Mouse (Mus musculus): Measurements from ENCODE around the gene Pla2g15. TPM values are rescaled to one million over a fixed set of nuclear protein-coding genes. Genes with fewer than 3 reads are reported as not detected.
"Not testable (repeated sequence)": the region's sequence is repeated elsewhere in the genome, so short reads cannot be mapped to it uniquely, and the experiment has no call there.

Gene Pla2g15
- polyA plus RNA-seq, 1 experiment from 2014 or later = 17.3 TPM

DNA sequence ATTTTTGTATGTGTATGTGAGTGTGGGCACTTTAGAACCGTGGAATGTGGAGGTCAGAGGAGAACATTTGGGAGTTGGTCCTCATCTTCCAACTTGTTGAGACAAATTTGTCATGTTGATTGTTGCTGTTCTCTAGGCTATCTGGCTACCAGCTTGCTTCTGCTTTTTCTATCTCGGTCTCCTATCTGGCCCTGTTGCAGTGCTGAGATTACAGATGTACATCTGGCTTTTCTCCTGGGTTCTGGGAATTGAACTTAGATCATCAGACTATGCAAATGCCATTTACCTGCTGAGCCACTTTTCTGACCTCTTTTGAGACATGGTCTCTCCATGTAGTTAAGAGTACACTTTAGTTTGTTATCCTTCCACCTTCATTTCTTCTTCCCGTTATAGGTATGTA, 23.4 kb downstream of the Pla2g15 start:
- Histone ChIP-seq H3K4me1 (peaks cover 18% of the 10 kb centered on the region), H3K9me3 (replicated peaks) (no peaks in the 10 kb centered on the region), H3K27me3 (no peaks in the 10 kb centered on the region), H3K9ac (no peak overlapping the region), H3K36me3 (no peaks in the 10 kb centered on the region), H3K4me3 (replicated peaks) (no peak overlapping the region), H3K4me2 (replicated peaks) (no peak overlapping the region), H3K27ac (replicated peaks) (no peak overlapping the region)
- WGBS = 91% methylated on average over 3 of the region's 3 CpGs
- no peak for ATAC-seq (ENCODE audit: insufficient number of reproducible peaks, low FRiP score, low TSS enrichment, low read depth)

GRCm38 (mm10) chr8:106176891-106177290, 26.7 kb downstream of the Pla2g15 start:
- ATAC-seq (ENCODE audit: insufficient number of reproducible peaks, low FRiP score, low TSS enrichment, low read depth) = no peak

DNA sequence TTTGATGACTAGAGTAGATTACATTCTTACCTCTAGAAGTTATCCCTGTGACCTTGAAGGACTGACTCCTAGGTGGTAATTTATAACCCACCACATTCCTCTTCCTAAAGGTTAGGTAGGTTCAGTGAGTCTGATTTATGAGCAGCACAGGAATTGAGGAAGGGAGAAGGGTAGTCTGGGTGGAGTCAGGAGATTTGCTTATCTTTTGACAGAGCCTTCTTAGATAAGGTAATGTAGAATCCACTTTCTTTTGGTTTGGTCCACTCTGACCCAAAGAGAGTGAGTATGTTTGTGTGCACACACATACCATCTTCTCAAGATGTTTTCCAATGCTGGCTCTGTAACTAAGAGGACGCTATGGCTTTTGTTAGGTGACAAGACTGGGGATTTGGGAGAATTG, 27.4 kb downstream of the Pla2g15 start:
- Histone ChIP-seq H3K36me3 (peaks cover 6% of the 10 kb centered on the region; the same call in 1 of the 2 replicates), H3K4me2 (replicated peaks) (no peak overlapping the region), H3K9ac (no peak overlapping the region), H3K4me1 (peaks cover 9% of the 10 kb centered on the region; the same call in 1 of the 2 replicates), H3K9me3 (replicated peaks) (no peaks in the 10 kb centered on the region), H3K27ac (replicated peaks) (no peak overlapping the region), H3K27me3 (no peaks in the 10 kb centered on the region), H3K4me3 (replicated peaks) (no peak overlapping the region)
- WGBS = 68% methylated on average over 1 of the region's 1 CpGs
- ATAC-seq (ENCODE audit: insufficient number of reproducible peaks, low FRiP score, low TSS enrichment, low read depth) = no peak

More at GRCm38 (mm10) chr8:106176891-106177290, 26.7 kb downstream of the Pla2g15 start:
- Histone ChIP-seq H3K27ac (replicated peaks) (no peak overlapping the region), H3K4me3 (replicated peaks) (no peak overlapping the region), H3K4me2 (replicated peaks) (no peak overlapping the region), H3K9me3 (replicated peaks) (no peaks in the 10 kb centered on the region), H3K36me3 (peaks cover 6% of the 10 kb centered on the region; the same call in 1 of the 2 replicates), H3K9ac (no peak overlapping the region), H3K4me1 (peaks cover 9% of the 10 kb centered on the region; the same call in 1 of the 2 replicates), H3K27me3 (no peaks in the 10 kb centered on the region)
- 11% methylated on average over 1 of the region's 1 CpGs for WGBS

GRCm38 (mm10) chr8:106178428-106178827, 28.2 kb downstream of the Pla2g15 start:
- H3K36me3 ChIP-seq = peaks cover 14% of the 10 kb centered on the region
- H3K4me3 ChIP-seq (replicated peaks) = no peak overlapping the region
- peaks cover 9% of the 10 kb centered on the region; the same call in 1 of the 2 replicates for H3K4me1 ChIP-seq
- no peak overlapping the region for H3K4me2 ChIP-seq (replicated peaks)
- ATAC-seq (ENCODE audit: insufficient number of reproducible peaks, low FRiP score, low TSS enrichment, low read depth) = no peak
- no peaks in the 10 kb centered on the region for H3K9me3 ChIP-seq (replicated peaks)
- 53% methylated on average over 2 of the region's 2 CpGs for WGBS
- no peak overlapping the region for H3K27ac ChIP-seq (replicated peaks)
- no peaks in the 10 kb centered on the region for H3K27me3 ChIP-seq
- H3K9ac ChIP-seq = no peak overlapping the region

- H3K9ac ChIP-seq = no peak overlapping the region
- WGBS = 60% methylated on average over 8 of the region's 8 CpGs
- H3K27ac ChIP-seq (replicated peaks) = no peak overlapping the region; the same call in 1 of the 2 replicates
- no peaks in the 10 kb centered on the region for H3K27me3 ChIP-seq
- H3K36me3 ChIP-seq = peaks cover 31% of the 10 kb centered on the region
- H3K9me3 ChIP-seq (replicated peaks) = no peaks in the 10 kb centered on the region
- H3K4me1 ChIP-seq = no peaks in the 10 kb centered on the region
- no peak for ATAC-seq (ENCODE audit: insufficient number of reproducible peaks, low FRiP score, low TSS enrichment, low read depth)
- H3K4me3 ChIP-seq (replicated peaks) = no peak overlapping the region
- H3K4me2 ChIP-seq (replicated peaks) = no peak overlapping the region
Observed at GRCm38 (mm10) chr8:106185628-106186270, 35.5 kb downstream of the Pla2g15 start.

- WGBS = 90% methylated on average over 3 of the region's 3 CpGs
- H3K4me1 ChIP-seq = no peaks in the 10 kb centered on the region
- ATAC-seq (ENCODE audit: insufficient number of reproducible peaks, low FRiP score, low TSS enrichment, low read depth) = no peak
- no peak overlapping the region for H3K4me3 ChIP-seq (replicated peaks)
- no peak overlapping the region for H3K27ac ChIP-seq (replicated peaks)
- H3K27me3 ChIP-seq = no peaks in the 10 kb centered on the region
- H3K9me3 ChIP-seq (replicated peaks) = no peaks in the 10 kb centered on the region
- no peak overlapping the region for H3K9ac ChIP-seq
- H3K4me2 ChIP-seq (replicated peaks) = no peak overlapping the region
- H3K36me3 ChIP-seq = peaks cover 31% of the 10 kb centered on the region
Observed at GRCm38 (mm10) chr8:106186394-106186793, 36.2 kb downstream of the Pla2g15 start.

DNA sequence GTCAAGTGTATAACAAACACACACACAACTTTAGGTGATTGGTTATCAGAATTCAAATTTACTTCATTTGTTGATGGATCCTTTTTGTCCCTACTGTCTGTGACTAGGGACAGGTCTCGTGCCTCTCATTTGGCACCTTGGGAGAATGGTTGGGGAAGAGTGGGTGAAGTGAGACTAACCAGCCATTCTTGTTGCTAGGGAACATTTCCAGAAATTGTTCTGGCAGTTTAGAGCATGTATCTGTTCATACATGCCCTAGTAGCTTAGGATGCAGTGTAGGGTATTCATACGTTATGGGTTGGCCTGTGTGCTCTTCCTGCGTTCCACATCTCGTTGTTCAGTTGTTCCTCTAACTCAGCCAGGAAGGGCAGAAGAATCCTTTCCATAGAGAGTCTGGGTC, 39.0 kb downstream of the Pla2g15 start:
- ATAC-seq (ENCODE audit: insufficient number of reproducible peaks, low FRiP score, low TSS enrichment, low read depth) = no peak
- Histone ChIP-seq H3K36me3 (peaks cover 36% of the 10 kb centered on the region), H3K4me2 (replicated peaks) (no peak overlapping the region), H3K27ac (replicated peaks) (no peak overlapping the region), H3K4me1 (no peaks in the 10 kb centered on the region), H3K4me3 (replicated peaks) (no peak overlapping the region), H3K9me3 (replicated peaks) (no peaks in the 10 kb centered on the region), H3K9ac (no peak overlapping the region), H3K27me3 (no peaks in the 10 kb centered on the region)
- 87% methylated on average over 4 of the region's 4 CpGs for WGBS

DNA sequence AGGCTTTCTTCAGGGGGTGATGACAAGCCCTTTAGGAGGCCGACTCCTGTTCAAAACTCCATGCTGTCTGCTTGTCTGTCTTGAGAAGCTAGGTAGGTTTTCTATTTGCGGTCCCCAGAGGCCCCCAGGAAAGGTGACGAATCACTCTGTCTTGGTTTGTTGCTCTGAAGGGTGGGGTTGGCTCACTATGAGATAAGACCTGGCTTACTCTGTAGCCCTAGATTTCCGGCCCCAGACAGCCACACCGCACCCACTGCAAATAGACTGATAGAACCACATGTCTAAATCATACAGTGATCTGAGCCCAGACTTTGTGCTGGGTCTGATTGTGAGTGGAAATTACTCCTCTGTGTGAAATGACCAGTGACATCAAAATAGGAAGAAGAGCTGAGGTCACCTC, 41.4 kb downstream of the Pla2g15 start:
- H3K4me1 ChIP-seq = no peaks in the 10 kb centered on the region
- H3K27ac ChIP-seq (replicated peaks) = no peak overlapping the region
- H3K36me3 ChIP-seq = peaks cover 60% of the 10 kb centered on the region
- no peak overlapping the region for H3K4me2 ChIP-seq (replicated peaks)
- H3K4me3 ChIP-seq (replicated peaks) = no peak overlapping the region
- no peak for ATAC-seq (ENCODE audit: insufficient number of reproducible peaks, low FRiP score, low TSS enrichment, low read depth)
- no peak overlapping the region for H3K9ac ChIP-seq
- H3K9me3 ChIP-seq (replicated peaks) = no peaks in the 10 kb centered on the region
- 82% methylated on average over 5 of the region's 5 CpGs for WGBS
- no peaks in the 10 kb centered on the region for H3K27me3 ChIP-seq

DNA sequence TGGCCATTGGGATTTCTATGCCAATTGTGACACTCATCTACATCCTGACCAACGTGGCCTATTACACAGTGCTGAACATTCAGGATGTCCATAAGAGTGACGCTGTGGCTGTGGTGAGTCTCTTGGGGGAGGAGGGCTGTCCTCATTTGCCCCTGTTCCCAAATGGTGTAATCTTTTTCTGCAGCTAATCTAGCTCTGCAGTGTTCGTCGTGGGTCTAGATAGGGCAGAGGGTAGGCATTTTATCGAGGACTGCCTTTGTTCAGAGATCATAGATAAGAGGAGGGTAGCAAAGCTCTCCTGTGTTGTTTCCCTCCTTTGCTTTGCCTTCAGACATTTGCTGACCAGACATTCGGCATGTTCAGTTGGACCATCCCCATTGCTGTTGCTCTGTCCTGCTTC, 43.0 kb downstream of the Pla2g15 start:
- 85% methylated on average over 6 of the region's 6 CpGs for WGBS
- Histone ChIP-seq H3K27ac (replicated peaks) (no peak overlapping the region), H3K4me2 (replicated peaks) (no peak overlapping the region), H3K4me1 (no peaks in the 10 kb centered on the region), H3K36me3 (peaks cover 61% of the 10 kb centered on the region), H3K9me3 (replicated peaks) (no peaks in the 10 kb centered on the region), H3K27me3 (no peaks in the 10 kb centered on the region), H3K4me3 (replicated peaks) (no peak overlapping the region), H3K9ac (no peak overlapping the region)
- ATAC-seq (ENCODE audit: insufficient number of reproducible peaks, low FRiP score, low TSS enrichment, low read depth) = no peak

DNA sequence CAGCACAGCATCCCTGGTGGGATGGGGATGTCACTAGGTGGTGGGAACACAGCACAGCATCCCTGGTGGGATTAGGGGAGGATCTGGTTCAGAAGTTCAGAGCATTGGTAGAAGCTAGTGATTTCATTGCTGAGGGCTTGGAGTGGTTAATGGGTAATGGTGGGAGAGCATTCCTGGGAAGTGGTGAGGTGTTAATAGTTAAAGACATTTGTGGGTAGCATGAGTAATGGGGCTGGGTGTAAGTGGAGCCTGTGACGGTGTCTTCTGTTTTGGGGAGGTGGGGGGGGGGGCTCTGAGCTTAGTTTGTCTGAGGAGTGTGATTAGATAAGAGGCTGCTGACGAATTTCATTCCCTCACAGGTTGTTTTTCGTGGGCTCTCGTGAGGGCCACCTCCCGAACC, 43.9 kb downstream of the Pla2g15 start:
- no peaks in the 10 kb centered on the region for H3K9me3 ChIP-seq (replicated peaks)
- peaks cover 66% of the 10 kb centered on the region for H3K36me3 ChIP-seq
- no peaks in the 10 kb centered on the region for H3K27me3 ChIP-seq
- H3K27ac ChIP-seq (replicated peaks) = no peak overlapping the region
- no peak overlapping the region for H3K4me3 ChIP-seq (replicated peaks)
- 86% methylated on average over 5 of the region's 5 CpGs for WGBS
- H3K9ac ChIP-seq = no peak overlapping the region
- H3K4me2 ChIP-seq (replicated peaks) = no peak overlapping the region
- no peak for ATAC-seq (ENCODE audit: insufficient number of reproducible peaks, low FRiP score, low TSS enrichment, low read depth)
- no peaks in the 10 kb centered on the region for H3K4me1 ChIP-seq

- 16% methylated on average over 1 of the region's 1 CpGs for WGBS
- Histone ChIP-seq H3K9ac (no peak overlapping the region), H3K27ac (replicated peaks) (no peak overlapping the region), H3K4me2 (replicated peaks) (no peak overlapping the region), H3K4me1 (no peaks in the 10 kb centered on the region), H3K36me3 (peaks cover 72% of the 10 kb centered on the region), H3K9me3 (replicated peaks) (no peaks in the 10 kb centered on the region), H3K4me3 (replicated peaks) (no peak overlapping the region), H3K27me3 (no peaks in the 10 kb centered on the region)
- ATAC-seq (ENCODE audit: insufficient number of reproducible peaks, low FRiP score, low TSS enrichment, low read depth) = no peak
Observed at GRCm38 (mm10) chr8:106198741-106199140, 48.5 kb downstream of the Pla2g15 start.

GRCm38 (mm10) chr8:106199596-106199995, 49.4 kb downstream of the Pla2g15 start:
- not testable (repeated sequence) for ATAC-seq (ENCODE audit: insufficient number of reproducible peaks, low FRiP score, low TSS enrichment, low read depth); H3K4me2 ChIP-seq (replicated peaks); H3K4me1 ChIP-seq; H3K9ac ChIP-seq; H3K4me3 ChIP-seq (replicated peaks); H3K27me3 ChIP-seq; H3K9me3 ChIP-seq (replicated peaks); H3K27ac ChIP-seq (replicated peaks)
- peaks cover 74% of the 10 kb centered on the region for H3K36me3 ChIP-seq
- 79% methylated on average over 3 of the region's 3 CpGs for WGBS
